Mouse (Mus musculus): ENCODE measurements at regions not wholly inside any gene's neighbourhood (a gene's known extent, or its start where the extent isn't known, plus 50 kb on each side); places are given as distances from the start of the nearest gene placed in this dataset.

DNA sequence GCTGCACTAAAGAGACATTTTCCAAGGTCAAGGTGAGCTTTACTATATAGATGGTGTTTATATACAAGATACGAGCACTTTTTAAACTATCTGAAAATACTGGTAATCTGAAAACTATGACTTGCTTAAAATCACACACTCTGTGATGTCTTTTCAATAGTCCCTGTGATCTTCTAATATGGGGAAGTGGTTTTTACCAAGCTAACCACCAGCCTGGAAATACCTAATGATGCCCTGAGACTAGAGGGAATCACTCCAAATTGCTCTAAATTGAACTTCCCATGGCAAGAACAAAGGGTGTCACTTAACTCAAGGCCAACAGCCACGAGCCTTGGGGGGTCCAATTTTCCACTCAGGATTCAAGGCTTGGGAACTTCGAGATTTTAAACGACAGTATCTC, 185.7 kb downstream of the Sp3 start:
- TF ChIP-seq CTCF (conservative IDR thresholded peaks at IDR 0.05; ENCODE audit: insufficient read depth, insufficient read length, low read depth, low read length): no peak
- no peak for TF ChIP-seq POLR2A (IDR thresholded peaks at IDR 0.05; ENCODE audit: low read depth, low read length)
